Mouse (Mus musculus) brown adipose tissue, adult 24 weeks (tissue): ENCODE results near the gene Pabpn1l. TPM values are rescaled to one million over a fixed set of nuclear protein-coding genes. Genes with fewer than 3 reads are reported as not detected.
A peak's percentile ranks its signal among the peaks of the same experiment; 100 is the strongest.

Experiments used
- H3K27ac ChIP-seq: fragments of 200-500 bp; replicated peaks from 2 replicates; pipeline ENCODE4 v1.5.1; 2012; ENCODE audit warnings: low read depth, mild to moderate bottlenecking, low read length
- H3K4me1 ChIP-seq: fragments of 200-500 bp; 2 replicates; pipeline ENCODE4 v1.6.1; 2012; ENCODE audit warnings: low read length, mixed read lengths; ENCODE audit not compliant: control insufficient read depth, insufficient read depth, insufficient read length
- H3K4me3 ChIP-seq: fragments of 200-500 bp; 2 replicates; pipeline ENCODE4 v1.5.1; 2012; ENCODE audit warnings: low read depth, mild to moderate bottlenecking, low read length, moderate library complexity; ENCODE audit not compliant: insufficient read depth
- polyA plus RNA-seq: library from polyadenylated mRNA; stranded (reverse); fragments of >200 nt; gene quantifications from 2 replicates; pipeline ENCODE4 v1.2.4, GENCODE M21; 2012; ENCODE audit not compliant: missing spikeins, insufficient read depth, insufficient read length

Pabpn1l gene
- polyA plus RNA-seq: not detected in 2 replicates

DNA sequence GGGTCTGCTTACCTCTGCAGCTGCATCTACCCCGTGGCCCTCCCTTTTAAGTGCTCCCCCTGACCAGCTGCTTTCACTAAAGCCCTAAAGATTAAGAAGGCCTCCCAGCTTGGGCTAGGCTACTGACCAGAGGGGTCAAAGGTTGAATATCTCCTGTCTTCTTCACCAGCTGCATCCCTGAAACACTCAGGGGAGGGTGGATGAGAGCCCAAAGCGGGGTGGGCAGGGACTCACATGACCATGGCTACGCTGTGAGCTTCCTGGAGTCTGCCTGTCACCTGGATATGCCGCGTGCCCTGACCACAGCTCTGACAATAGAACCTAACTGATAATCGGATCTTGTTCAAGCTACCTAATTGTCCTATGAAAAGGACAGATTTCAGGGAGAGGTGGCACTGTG, at the start of gene Pabpn1l:
Pabpn1l (minus strand) TSS at position 13 of the 400 bp plus-strand sequence.
- H3K4me3 ChIP-seq: no peak within 1 kb of the TSS
- H3K27ac ChIP-seq: no peak within 1 kb of the TSS
- H3K4me1 ChIP-seq: no peaks in the 10 kb centered on the region

GRCm38 (mm10) chr8:122671894-122672293, 49.4 kb upstream of the Pabpn1l start:
- no peak overlapping the region for H3K4me3 ChIP-seq
- peaks cover 41% of the 10 kb centered on the region for H3K4me1 ChIP-seq
- H3K27ac ChIP-seq: no peak overlapping the region

- H3K27ac ChIP-seq: no peak overlapping the region
- no peak overlapping the region for H3K4me3 ChIP-seq
- H3K4me1 ChIP-seq: peaks cover 50% of the 10 kb centered on the region
Observed at GRCm38 (mm10) chr8:122670718-122671117, 48.2 kb upstream of the Pabpn1l start.

GRCm38 (mm10) chr8:122670001-122670400, 47.5 kb upstream of the Pabpn1l start:
- Histone ChIP-seq H3K4me3 (no peak overlapping the region), H3K4me1 (peaks cover 47% of the 10 kb centered on the region), H3K27ac (no peak overlapping the region)

DNA sequence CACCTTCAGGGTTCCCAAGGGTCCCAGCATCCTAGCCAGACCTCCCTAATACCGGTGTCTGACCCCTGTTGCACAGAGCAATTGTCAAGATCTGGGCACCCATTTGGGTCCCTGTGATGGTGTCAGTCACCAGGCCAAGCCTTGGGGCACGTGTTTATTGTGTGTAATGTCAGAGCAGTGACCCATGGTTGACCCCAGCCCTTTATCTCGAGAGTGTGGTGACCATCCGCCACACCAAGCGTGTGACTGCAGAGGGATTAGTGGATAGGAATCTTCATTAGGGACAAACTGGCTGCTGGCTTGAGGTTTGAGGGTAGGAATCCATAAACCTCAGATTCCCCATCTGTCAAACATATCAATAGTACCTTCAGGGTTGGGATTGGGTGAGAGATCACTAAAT, 46.8 kb upstream of the Pabpn1l start:
- no peak overlapping the region for H3K4me3 ChIP-seq
- peaks cover 44% of the 10 kb centered on the region for H3K4me1 ChIP-seq
- no peak overlapping the region for H3K27ac ChIP-seq

- no peak overlapping the region for H3K4me3 ChIP-seq
- H3K4me1 ChIP-seq: peaks cover 53% of the 10 kb centered on the region
- H3K27ac ChIP-seq: no peak overlapping the region
Observed at GRCm38 (mm10) chr8:122667854-122668253, 45.3 kb upstream of the Pabpn1l start.

- peaks cover 61% of the 10 kb centered on the region for H3K4me1 ChIP-seq
- peak overlapping the region; percentile 55 for H3K27ac ChIP-seq
- peak overlapping the region; percentile 10; the same call in 1 of the 2 replicates for H3K4me3 ChIP-seq
Observed at GRCm38 (mm10) chr8:122666827-122667226, 44.3 kb upstream of the Pabpn1l start.

DNA sequence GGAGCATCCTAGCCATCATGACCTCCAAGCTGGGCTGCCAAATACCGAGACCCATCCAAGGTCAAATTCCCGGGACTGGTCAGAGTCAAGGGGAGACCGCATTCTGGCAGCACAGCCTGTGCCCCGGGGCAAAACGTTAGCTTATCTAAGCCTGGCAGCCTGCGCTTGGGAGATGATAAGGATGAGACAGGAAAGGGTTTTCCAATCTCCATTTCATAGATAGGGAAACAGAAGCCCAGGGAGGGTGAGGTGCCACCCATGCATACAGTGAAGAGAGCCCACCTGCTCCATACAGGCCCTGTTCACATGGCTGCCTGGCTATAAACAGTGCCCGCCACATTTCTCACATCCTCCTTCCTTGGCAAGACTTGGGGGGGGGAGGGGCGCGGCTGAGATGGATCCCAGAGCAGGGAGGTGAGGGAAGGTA, 43.8 kb upstream of the Pabpn1l start:
- Histone ChIP-seq H3K4me3 (peak overlapping the region; percentile 10), H3K4me1 (peaks cover 62% of the 10 kb centered on the region), H3K27ac (peak overlapping the region; percentile 55)

GRCm38 (mm10) chr8:122665667-122666316, 43.3 kb upstream of the Pabpn1l start:
- H3K4me3 ChIP-seq: peak overlapping the region; percentile 3; the same call in 1 of the 2 replicates
- H3K4me1 ChIP-seq: peaks cover 67% of the 10 kb centered on the region
- peak overlapping the region; percentile 66 for H3K27ac ChIP-seq

- peak overlapping the region; percentile 72 for H3K27ac ChIP-seq
- H3K4me1 ChIP-seq: peaks cover 69% of the 10 kb centered on the region
- no peak overlapping the region; the same call in 1 of the 2 replicates for H3K4me3 ChIP-seq
Observed at GRCm38 (mm10) chr8:122665221-122665620, 42.7 kb upstream of the Pabpn1l start.

DNA sequence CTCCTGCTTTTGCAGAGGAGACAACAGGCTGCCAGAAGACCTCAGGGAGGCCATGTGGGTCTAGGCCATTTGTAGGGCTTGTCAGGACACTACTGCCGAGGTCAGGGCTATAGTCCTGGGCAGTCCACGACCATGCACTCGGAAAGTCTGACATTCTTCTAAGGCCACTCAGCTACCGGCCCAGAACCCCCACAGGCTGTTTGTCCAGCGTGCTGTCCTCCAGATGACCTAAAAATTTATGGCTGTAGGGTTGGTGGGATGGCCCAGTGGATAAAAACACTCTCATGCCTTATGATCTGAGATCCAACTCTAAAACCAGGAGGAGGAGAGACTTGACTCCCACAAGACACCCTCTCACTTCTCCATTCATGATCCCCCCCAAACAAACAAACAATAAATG, 41.1 kb upstream of the Pabpn1l start:
- Histone ChIP-seq H3K27ac (peak overlapping the region; percentile 35), H3K4me3 (no peak overlapping the region), H3K4me1 (peaks cover 67% of the 10 kb centered on the region)

DNA sequence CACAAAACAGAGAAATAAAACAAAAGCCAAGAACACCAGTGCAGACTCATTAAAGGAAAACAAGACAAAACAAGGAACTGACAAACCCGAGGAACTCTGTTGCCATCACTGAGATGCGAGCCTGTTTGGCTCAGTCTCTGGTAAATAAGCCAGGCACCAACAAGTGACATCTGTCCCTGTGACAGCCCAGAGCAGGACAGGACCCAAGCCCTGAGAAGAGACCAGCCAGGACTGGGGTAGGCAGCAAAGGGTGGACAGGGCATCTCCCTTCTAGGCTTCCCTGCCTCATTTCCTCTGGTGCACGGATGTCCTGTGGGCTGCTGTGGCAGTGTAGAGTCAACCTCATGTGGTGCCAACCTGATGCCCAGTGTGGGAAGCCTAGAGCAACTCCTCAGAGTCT, 40.6 kb upstream of the Pabpn1l start:
- H3K27ac ChIP-seq: peak overlapping the region; percentile 35

DNA sequence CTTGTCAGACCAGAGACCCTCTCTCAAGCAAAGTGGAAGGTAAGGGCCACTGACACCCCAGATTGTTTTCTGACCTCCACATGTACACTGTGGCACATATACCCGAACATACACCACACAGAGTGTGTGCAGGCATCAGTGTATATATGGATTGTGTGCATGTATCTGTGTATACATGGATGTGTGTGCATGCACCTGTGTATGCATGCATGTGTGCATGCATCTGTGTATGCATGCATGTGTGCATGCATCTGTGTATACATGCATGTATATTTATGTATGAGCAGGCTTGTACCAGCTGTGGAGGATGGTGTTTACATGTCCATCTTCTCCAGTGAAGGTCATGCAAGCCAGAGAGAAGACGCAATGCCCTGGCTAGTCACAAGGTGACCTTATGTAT, 39.4 kb upstream of the Pabpn1l start:
- Histone ChIP-seq H3K27ac (no peak overlapping the region), H3K4me3 (no peak overlapping the region), H3K4me1 (peaks cover 64% of the 10 kb centered on the region)

More for the DNA sequence above, 40.6 kb upstream of the Pabpn1l start:
- H3K4me3 ChIP-seq: no peak overlapping the region
- peaks cover 69% of the 10 kb centered on the region for H3K4me1 ChIP-seq

GRCm38 (mm10) chr8:122661138-122661537, 38.6 kb upstream of the Pabpn1l start:
- no peak overlapping the region for H3K4me3 ChIP-seq
- peak overlapping the region; percentile 15; the same call in 1 of the 2 replicates for H3K27ac ChIP-seq
- H3K4me1 ChIP-seq: peaks cover 59% of the 10 kb centered on the region

DNA sequence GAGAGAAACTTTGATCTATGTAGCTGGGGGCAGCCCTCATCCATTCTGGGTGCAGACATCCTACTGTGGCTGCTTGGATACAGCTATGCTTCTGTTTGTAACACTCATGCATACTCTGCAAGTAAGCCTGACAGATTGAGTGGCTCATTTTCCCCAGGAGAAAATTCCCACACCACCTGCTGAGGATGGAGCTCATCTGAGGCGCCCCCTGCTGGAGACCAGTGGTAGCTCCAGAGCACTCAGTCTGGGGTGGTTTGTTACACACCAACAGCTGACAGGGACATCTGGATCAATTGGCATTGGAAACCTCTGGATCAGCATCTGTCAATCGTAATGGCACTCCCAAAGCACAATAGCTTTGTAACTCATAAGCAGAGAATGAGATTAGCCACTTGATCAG, 37.5 kb upstream of the Pabpn1l start:
- Histone ChIP-seq H3K27ac (no peak overlapping the region), H3K4me1 (peaks cover 65% of the 10 kb centered on the region)

DNA sequence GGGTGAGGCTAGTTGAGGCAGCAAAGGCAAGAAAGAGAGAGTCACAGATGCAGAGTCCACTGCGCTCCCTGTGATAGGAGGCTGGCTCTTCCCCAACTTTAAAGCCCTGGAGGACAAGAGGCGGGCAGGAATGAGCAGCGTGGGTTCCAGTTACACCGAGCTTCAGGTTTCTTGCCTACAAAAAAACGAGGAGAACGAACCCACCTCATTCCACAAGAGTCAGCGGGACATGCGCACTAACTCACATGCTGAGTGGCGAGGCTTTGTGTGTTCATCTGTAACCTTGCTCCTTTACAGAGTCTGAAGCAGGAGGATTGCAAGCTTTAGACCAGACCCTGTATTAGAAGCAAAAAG, 36.2 kb upstream of the Pabpn1l start:
- peaks cover 58% of the 10 kb centered on the region for H3K4me1 ChIP-seq
- H3K27ac ChIP-seq: no peak overlapping the region
- H3K4me3 ChIP-seq: no peak overlapping the region

More for the DNA sequence above, 37.5 kb upstream of the Pabpn1l start:
- H3K4me3 ChIP-seq: no peak overlapping the region
